Mouse (Mus musculus) liver, embryonic 14.5 days (tissue): ENCODE measurements at regions not wholly inside any gene's neighbourhood (a gene's known extent, or its start where the extent isn't known, plus 50 kb on each side); places are given as distances from the start of the nearest gene placed in this dataset.

ENCODE experiments used
- ATAC-seq: fragments of 200-750 bp; cut with Nextera tagmentation; 2 replicates; pipeline ENCODE4 v1.8.0; 2017; ENCODE audit warnings: moderate number of reproducible peaks, mild to moderate bottlenecking, moderate library complexity; ENCODE audit not compliant: insufficient read depth
- DNase-seq, 3 experiments: peaks; one replicate each; pipeline ENCODE4 v3.0.0-alpha.2; 2012 to 2013; ENCODE audit warnings: low read depth in 3 of 3, low spot score in 3 of 3
- H3K27ac ChIP-seq: fragments of 300-500 bp; sonication (generic); 2 replicates; pipeline ENCODE4 v1.5.1; 2014; ENCODE audit warnings: moderate library complexity, mild to moderate bottlenecking, control low read depth, inconsistent platforms
- H3K27me3 ChIP-seq: fragments of 300-500 bp; sonication (generic); 2 replicates; pipeline ENCODE4 v1.6.1; 2014; ENCODE audit warnings: mild to moderate bottlenecking, low read length, moderate library complexity; ENCODE audit not compliant: control insufficient read depth, insufficient read depth
- H3K36me3 ChIP-seq: fragments of 300-500 bp; sonication (generic); replicated peaks from 2 replicates; pipeline ENCODE4 v1.6.1; 2014; ENCODE audit warnings: low read depth; ENCODE audit not compliant: control insufficient read depth, insufficient read depth
- H3K4me1 ChIP-seq, 2 experiments: fragments of 200-500 bp in 1 of 2; fragments of 300-500 bp in 1 of 2; sonication (generic) in 1 of 2; replicated peaks; 2 replicates each; pipeline ENCODE4 v1.6.1; 2012 to 2014; ENCODE audit warnings: antibody characterized with exemption in 1 of 2, inconsistent platforms in 1 of 2, low read length in 1 of 2; ENCODE audit not compliant: control insufficient read depth in 2 of 2, insufficient read depth in 2 of 2
- H3K4me2 ChIP-seq: fragments of 300-500 bp; sonication (generic); 2 replicates; pipeline ENCODE4 v1.6.1; 2014; ENCODE audit warnings: low read depth, mild to moderate bottlenecking, control low read depth, moderate library complexity
- H3K4me3 ChIP-seq, 2 experiments: fragments of 200-500 bp in 1 of 2; fragments of 300-500 bp in 1 of 2; sonication (generic) in 1 of 2; 2 replicates each; pipeline ENCODE4 v1.5.1; 2012 to 2014; ENCODE audit warnings: low read depth in 2 of 2, low read length in 2 of 2, mild to moderate bottlenecking in 2 of 2, control low read depth in 1 of 2, inconsistent platforms in 1 of 2, moderate library complexity in 1 of 2; ENCODE audit not compliant: insufficient read depth in 1 of 2
- H3K9ac ChIP-seq: fragments of 300-500 bp; sonication (generic); replicated peaks from 2 replicates; pipeline ENCODE4 v1.6.1; 2014; ENCODE audit warnings: mild to moderate bottlenecking, control low read depth, moderate library complexity
- H3K9me3 ChIP-seq: fragments of 300-500 bp; sonication (generic); 2 replicates; pipeline ENCODE4 v1.6.1; 2016; ENCODE audit warnings: low read length, mixed read lengths; ENCODE audit not compliant: control insufficient read depth
- CTCF ChIP-seq: IDR thresholded peaks from 2 replicates; pipeline ENCODE4 v1.5.1; 2016; ENCODE audit warnings: antibody characterized with exemption, low read depth, control low read depth
- EP300 ChIP-seq: IDR thresholded peaks from 2 replicates; pipeline ENCODE4 v1.6.1; 2016; ENCODE audit warnings: antibody characterized with exemption, low read depth
- WGBS: fragments of 180-500 bp; shearing (Covaris S2); extraction: QIAGEN DNeasy Blood & Tissue Kit; methylation state at CpG from one replicate; pipeline ENCODE4 v1.1.7; 2014; ENCODE audit not compliant: insufficient replicate concordance; 5-methylcytosine and 5-hydroxymethylcytosine counted together

DNA sequence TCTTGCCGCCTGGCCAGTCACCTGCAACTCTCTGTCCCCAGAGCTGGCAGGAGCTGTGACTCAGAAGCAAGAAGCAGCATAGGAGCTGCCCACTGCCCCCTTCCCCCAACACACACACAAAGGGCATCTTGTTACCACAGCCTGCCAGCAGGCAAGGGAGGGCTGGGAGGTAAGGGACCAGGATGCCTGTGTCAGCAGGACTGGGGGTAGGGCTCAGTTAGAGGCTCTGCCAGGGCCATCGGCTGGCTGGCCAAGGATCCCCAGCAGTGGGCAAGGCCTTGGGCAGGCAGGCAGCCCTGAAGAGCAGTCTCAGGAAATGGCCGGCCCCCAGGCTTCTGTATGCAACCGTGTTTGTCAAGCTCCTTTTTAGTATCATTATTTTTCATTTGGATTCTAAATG is 87.3 kb upstream of the Zmiz1 start:
- no peaks in the 10 kb centered on the region for H3K36me3 ChIP-seq
- no peak overlapping the region for H3K9ac ChIP-seq
- H3K4me1 ChIP-seq: 0 out of 4 replicates have a peak, but pooled peaks cover 0 to 2% of the 10 kb centered on the region in 2 experiments
- no peak overlapping the region for H3K4me2 ChIP-seq
- H3K4me3 ChIP-seq: no peak overlapping the region
- TF ChIP-seq EP300: no peak
- no peak for TF ChIP-seq CTCF
- no peak overlapping the region for H3K27ac ChIP-seq
- DNase-seq (no peak), ATAC-seq (no peak)
- H3K9me3 ChIP-seq: no peaks in the 10 kb centered on the region
- H3K27me3 ChIP-seq: no peaks in the 10 kb centered on the region
- 54% methylated on average over 4 of the region's 4 CpGs for WGBS

GRCm38 (mm10) chr14:25372581-25372980 is 86.4 kb upstream of the Zmiz1 start:
- DNase-seq (no peak), ATAC-seq (no peak)
- 42% methylated on average over 4 of the region's 4 CpGs for WGBS

GRCm38 (mm10) chr14:25373167-25373566 is 85.8 kb upstream of the Zmiz1 start:
- H3K27ac ChIP-seq: no peak overlapping the region
- H3K9me3 ChIP-seq: no peaks in the 10 kb centered on the region
- no peaks in the 10 kb centered on the region for H3K36me3 ChIP-seq
- no peak overlapping the region for H3K9ac ChIP-seq
- TF ChIP-seq CTCF (no peak), EP300 (no peak)
- ATAC-seq: no peak
- H3K4me3 ChIP-seq: no peak overlapping the region
- peaks cover 10% of the 10 kb centered on the region for H3K27me3 ChIP-seq
- WGBS: 73% methylated on average over 4 of the region's 4 CpGs
- H3K4me1 ChIP-seq: peaks cover 0 to 7% of the 10 kb centered on the region in 2 experiments; a peak in 1 of 4 replicates
- H3K4me2 ChIP-seq: no peak overlapping the region
- DNase-seq: no peak

More at GRCm38 (mm10) chr14:25372581-25372980, 86.4 kb upstream of the Zmiz1 start:
- Histone ChIP-seq H3K27me3 (peaks cover 4% of the 10 kb centered on the region; the same call in 1 of the 2 replicates), H3K9ac (no peak overlapping the region), H3K36me3 (no peaks in the 10 kb centered on the region), H3K4me3 (no peak overlapping the region), H3K9me3 (no peaks in the 10 kb centered on the region), H3K4me2 (no peak overlapping the region), H3K4me1 (peaks cover 0 to 7% of the 10 kb centered on the region in 2 experiments; a peak in 1 of 4 replicates), H3K27ac (no peak overlapping the region)
- no peak for TF ChIP-seq EP300
- TF ChIP-seq CTCF: peak; percentile 55

GRCm38 (mm10) chr14:25375001-25375400 is 84.0 kb upstream of the Zmiz1 start:
- no peak for TF ChIP-seq CTCF
- TF ChIP-seq EP300: no peak
- no peak overlapping the region for H3K4me3 ChIP-seq
- ATAC-seq: no peak
- H3K36me3 ChIP-seq: no peaks in the 10 kb centered on the region
- no peak overlapping the region for H3K4me2 ChIP-seq
- H3K27me3 ChIP-seq: peaks cover 22% of the 10 kb centered on the region
- no peak overlapping the region for H3K9ac ChIP-seq
- WGBS: 62% methylated on average over 7 of the region's 7 CpGs
- no peaks in the 10 kb centered on the region for H3K9me3 ChIP-seq
- H3K4me1 ChIP-seq: peaks cover 0 to 10% of the 10 kb centered on the region in 2 experiments; a peak in 2 of 4 replicates
- no peak for DNase-seq
- no peak overlapping the region for H3K27ac ChIP-seq

- no peak for TF ChIP-seq CTCF
- TF ChIP-seq EP300: no peak
- 0 out of 2 replicates have a peak, but pooled peaks have one; percentile 12 for ATAC-seq
- Histone ChIP-seq H3K36me3 (no peaks in the 10 kb centered on the region), H3K9me3 (no peaks in the 10 kb centered on the region), H3K27ac (no peak overlapping the region), H3K27me3 (peaks cover 22% of the 10 kb centered on the region), H3K4me2 (no peak overlapping the region), H3K9ac (no peak overlapping the region), H3K4me1 (peaks cover 0 to 10% of the 10 kb centered on the region in 2 experiments; a peak in 2 of 4 replicates), H3K4me3 (no peak overlapping the region)
- DNase-seq: no peak
- 32% methylated on average over 2 of the region's 2 CpGs for WGBS
Measured at GRCm38 (mm10) chr14:25377091-25377490, 81.9 kb upstream of the Zmiz1 start.
